Mouse (Mus musculus): ENCODE results near the gene Ntng1.

DNA sequence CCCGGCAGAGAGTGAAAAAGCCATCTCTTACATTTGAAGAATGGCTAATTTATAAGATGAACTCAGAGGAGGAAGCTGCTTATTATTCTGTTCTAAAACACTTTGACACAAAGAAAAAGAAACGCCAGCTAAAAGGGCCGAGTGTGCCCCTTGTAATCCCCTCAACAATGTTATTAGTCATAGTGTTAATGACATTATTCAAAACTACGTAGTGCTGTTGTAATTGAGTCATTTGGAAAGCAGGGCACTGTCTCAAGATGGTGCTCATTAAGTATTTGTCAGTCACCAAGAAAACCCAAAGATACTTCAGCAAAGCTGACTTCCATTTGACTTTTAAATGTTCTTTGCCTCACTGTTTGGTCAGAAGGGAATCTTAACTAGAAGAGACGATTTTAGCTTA lies 143.5 kb downstream of the Ntng1 start:
- no peak for TF ChIP-seq CTCF (IDR thresholded peaks at IDR 0.05; ENCODE audit: control insufficient read depth, insufficient read depth, insufficient read length)
- no peak for TF ChIP-seq USF1 (IDR thresholded peaks at IDR 0.05; ENCODE audit: low read depth)
- TF ChIP-seq CEBPB (IDR thresholded peaks at IDR 0.05; ENCODE audit: low read depth) = no peak
- no peak for TF ChIP-seq MYOD1 (IDR thresholded peaks at IDR 0.05; ENCODE audit: control insufficient read depth, insufficient read length, low read depth)
- no peak for TF ChIP-seq MYOG (IDR thresholded peaks at IDR 0.05; ENCODE audit: control insufficient read depth, extremely low read depth, insufficient read length)
- TF ChIP-seq MAX (IDR thresholded peaks at IDR 0.05) = no peak
- TF ChIP-seq FOSL1 (IDR thresholded peaks at IDR 0.05; ENCODE audit: insufficient read depth, low read length, poor library complexity, severe bottlenecking) = no peak
